19 mouse cellular contexts compared by ENCODE assay signal in the genomic region with DNA sequence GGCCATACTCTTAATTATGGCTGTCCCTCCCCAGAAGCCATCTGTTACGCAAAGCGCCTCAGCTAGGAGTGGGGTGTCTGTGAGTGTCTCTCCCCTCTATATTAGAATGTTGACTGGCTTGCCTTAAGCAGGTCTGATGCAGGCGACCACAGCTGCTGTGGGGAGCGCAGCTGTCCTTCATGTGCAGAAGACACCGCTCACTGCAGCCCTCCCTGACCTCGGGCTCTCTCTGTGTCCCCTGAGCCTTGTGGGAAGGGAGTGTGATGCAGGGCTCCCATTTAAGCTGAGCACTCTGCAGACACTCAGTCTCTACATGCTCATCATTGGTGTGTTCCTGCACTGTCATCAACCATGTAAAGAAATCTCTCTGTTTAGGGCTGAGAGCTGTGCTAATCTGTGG.
"Had no signal": no experiment of that assay in that cellular context is flagged by ENCODE, and none has a peak within 500 bp of the region (broad histone marks: within the 10 kb centered on the region; RNA-seq: fewer than 3 reads in every experiment).

No protein-coding gene starts in this region.

- H3K27ac ChIP-seq: limb, embryonic 12.5 days; limb, embryonic 15.5 days; liver, embryonic 12.5 days; neural tube, embryonic 12.5 days; neural tube, embryonic 15.5 days; stomach, postnatal 0 days had no signal

- DNase-seq: kidney, adult 18-20 months; kidney, adult 9 months; kidney, postnatal 14 days; kidney, postnatal 4 days; left cerebral cortex, postnatal 4 days; lung, adult 2 months; lung, postnatal 14 days; lung, postnatal 4 days; midbrain, embryonic 14.5 days; right cerebral cortex, postnatal 4 days; thymus, adult 2 months; thymus, postnatal 14 days; thymus, postnatal 4 days had no signal

- H3K9ac ChIP-seq: limb, embryonic 12.5 days; limb, embryonic 15.5 days; liver, embryonic 12.5 days; neural tube, embryonic 12.5 days; neural tube, embryonic 15.5 days had no signal

- H3K27me3 ChIP-seq: liver, embryonic 12.5 days; neural tube, embryonic 12.5 days; neural tube, embryonic 15.5 days had no signal

- H3K4me2 ChIP-seq: limb, embryonic 12.5 days; limb, embryonic 15.5 days; liver, embryonic 12.5 days; neural tube, embryonic 12.5 days; neural tube, embryonic 15.5 days had no signal

- ATAC-seq: liver, embryonic 12.5 days had no signal

- H3K9me3 ChIP-seq: limb, embryonic 12.5 days; limb, embryonic 15.5 days; liver, embryonic 12.5 days; neural tube, embryonic 12.5 days; neural tube, embryonic 15.5 days had no signal

- H3K36me3 ChIP-seq: limb, embryonic 12.5 days; limb, embryonic 15.5 days; liver, embryonic 12.5 days; neural tube, embryonic 12.5 days; neural tube, embryonic 15.5 days had no signal

- H3K4me3 ChIP-seq: limb, embryonic 12.5 days; limb, embryonic 15.5 days; liver, embryonic 12.5 days; neural tube, embryonic 12.5 days; neural tube, embryonic 15.5 days had no signal

- H3K4me1 ChIP-seq: limb, embryonic 12.5 days; limb, embryonic 15.5 days; liver, embryonic 12.5 days; neural tube, embryonic 12.5 days; neural tube, embryonic 15.5 days had no signal
